Mouse (Mus musculus) cerebellum, adult (tissue): ENCODE measurements around the gene Ppp1ca.

ENCODE experiments used
- ATAC-seq: cut with Nextera tagmentation; 2 replicates; pipeline ENCODE4 v1.9.2; 2017; ENCODE audit warnings: mild to moderate bottlenecking, moderate library complexity, mixed read lengths; ENCODE audit not compliant: insufficient number of reproducible peaks, low FRiP score, low TSS enrichment

Ppp1ca gene

DNA sequence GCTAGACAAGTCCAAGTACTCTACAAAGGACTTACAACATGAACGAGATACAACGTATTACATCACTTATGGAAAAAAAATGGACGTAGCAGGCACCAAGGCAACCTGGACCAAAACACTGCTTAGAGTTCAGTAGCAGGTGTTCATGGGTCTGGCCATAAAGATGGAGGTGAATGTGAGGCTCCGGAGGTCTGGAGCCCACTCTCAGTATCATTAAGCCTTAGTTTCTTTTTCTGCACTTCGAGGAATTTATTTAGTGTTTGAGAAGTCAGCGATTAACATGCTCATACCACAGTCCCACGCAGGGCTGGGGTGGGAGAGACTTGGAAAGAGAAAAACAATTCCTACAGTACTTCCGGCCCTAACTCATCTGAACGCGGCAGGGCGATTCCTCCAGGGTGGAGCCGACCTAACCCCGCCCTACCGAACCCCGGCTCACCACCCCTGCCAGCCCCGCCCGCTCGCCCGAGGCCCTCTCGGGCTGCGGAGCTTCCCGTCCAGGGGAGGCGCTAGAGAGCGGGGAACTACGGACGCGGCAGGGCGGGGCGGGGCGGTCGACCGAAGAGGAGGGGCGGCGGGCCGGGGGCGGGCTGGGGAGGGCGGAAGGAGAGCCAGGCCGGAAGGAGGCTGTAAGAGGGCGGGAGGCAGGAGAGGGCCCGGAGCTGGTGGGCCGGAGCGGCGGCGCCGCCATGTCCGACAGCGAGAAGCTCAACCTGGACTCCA, at the start of gene Ppp1ca:
TSS of gene Ppp1ca (plus strand) at position 538 of the 723 bp plus-strand sequence.
- peak; percentile 70 for ATAC-seq

DNA sequence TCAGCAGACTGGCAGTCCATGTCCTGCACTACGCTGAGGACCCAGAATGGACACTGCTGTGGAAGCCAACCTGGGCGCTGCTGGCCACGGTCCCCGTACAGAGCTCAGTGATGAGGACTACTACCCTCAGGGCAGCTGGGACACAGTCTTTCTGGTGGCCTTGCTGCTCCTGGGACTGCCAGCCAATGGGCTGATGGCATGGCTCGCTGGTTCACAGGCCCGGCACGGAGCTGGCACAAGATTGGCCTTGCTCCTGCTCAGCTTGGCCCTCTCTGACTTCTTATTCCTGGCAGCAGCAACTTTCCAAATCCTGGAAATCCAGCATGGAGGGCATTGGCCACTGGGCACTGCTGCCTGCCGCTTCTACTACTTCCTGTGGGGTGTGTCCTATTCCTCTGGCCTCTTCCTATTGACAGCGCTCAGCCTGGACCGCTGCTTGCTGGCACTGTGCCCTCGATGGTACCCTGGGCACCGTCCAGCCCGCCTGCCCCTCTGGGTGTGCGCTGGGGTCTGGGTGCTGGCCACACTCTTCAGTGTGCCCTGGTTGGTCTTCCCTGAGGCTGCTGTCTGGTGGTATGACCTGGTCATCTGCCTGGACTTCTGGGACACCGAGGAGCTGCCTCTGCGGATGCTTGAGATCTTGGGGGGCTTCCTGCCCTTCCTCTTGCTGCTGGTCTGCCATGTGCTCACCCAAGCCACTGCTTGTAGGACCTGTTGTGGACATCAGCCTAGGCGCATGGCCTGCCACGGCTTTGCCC, 49.3 kb upstream of the Ppp1ca start:
- ATAC-seq = no peak

DNA sequence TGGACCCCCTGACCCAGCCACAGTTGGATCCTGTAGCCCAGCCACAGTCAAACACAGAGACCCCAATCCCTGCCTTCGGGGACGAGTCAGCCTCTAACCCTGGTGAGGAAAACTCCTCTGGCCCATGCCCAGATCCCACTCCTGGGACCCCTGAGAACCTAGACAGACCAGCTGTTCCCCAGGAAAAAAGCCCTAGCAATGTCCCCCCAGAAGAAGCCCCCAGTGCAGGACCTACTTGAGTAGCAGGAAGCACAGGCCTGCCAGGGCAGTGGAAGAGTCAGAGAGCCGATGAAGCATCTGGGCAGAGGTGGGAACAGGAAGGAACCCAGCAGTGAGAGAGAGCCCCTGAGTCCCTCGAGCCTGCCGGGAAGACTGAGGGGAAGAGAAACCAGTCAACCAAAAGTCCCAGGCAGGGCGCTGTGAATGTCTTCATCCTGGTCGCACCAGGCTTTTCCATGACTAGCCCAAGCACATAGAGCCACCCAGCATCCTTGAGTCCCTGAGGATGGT, 48.1 kb upstream of the Ppp1ca start, which contains the start of gene Cabp4:
TSS of gene Cabp4 (minus strand) at position 275 of the 510 bp plus-strand sequence.
- no peak for ATAC-seq

DNA sequence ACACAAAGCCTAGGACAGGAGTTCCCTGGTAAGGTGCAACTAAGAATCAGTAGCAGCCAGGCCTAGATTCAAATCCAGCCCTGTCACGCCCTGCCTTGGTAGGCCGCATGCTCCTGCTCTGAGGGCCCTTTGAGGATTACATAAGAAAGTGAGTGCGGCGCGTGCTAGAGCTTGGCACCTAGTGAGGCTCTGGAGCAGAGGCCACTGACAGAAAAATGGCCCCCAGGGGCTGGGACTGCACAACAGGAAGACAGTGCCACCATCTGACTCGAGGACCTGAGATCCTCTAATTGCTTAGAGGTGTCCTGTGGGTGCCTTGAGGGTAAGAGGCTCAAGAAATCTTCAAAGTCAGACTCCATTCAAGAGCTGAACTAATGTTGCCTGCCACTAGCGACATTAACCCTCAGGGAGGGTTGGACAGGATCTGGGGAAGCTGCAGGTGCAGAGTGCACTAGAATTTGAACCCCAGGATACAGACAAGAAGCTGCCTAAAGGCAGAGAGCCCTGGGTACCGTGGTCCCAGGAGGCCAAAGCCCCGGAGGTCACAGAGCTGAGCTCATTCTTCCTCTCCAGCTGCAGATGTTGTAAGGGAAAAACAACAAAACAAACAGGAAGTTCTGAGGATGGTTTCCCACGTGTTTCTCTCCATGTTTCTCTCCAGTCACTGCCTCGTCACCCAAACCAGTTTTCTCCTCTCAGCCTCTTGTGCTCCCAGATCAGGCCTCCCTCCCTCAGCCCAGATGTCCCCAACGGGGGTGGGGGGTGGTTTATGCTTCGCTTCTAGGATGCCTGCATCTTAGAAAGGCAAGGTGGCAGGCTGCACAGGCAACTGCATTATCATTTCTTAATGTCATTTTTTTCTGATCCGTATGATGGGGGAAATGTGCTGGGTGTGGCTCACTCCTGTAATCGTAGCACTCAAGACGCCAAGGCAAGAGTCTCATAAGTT, 47.0 kb upstream of the Ppp1ca start:
- ATAC-seq = no peak

DNA sequence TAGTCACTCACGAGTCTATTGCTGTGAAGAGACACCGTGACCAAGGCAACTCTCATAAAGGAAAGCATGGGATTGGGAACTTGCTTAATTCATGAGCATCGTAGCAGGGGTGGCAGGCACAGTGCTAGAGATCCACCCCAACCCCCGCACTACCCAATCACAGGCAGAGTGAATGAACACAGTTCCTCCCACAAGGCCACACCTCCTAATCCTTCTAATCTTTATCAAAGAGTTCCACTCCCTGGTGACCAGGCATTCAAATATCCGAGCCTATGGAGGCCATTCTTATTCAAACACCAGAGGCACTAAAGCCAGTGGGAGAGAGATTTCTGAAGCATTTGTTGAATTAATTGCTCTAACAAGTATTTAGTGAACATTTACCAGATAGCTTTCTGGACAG, 45.9 kb upstream of the Ppp1ca start:
- ATAC-seq = no peak

DNA sequence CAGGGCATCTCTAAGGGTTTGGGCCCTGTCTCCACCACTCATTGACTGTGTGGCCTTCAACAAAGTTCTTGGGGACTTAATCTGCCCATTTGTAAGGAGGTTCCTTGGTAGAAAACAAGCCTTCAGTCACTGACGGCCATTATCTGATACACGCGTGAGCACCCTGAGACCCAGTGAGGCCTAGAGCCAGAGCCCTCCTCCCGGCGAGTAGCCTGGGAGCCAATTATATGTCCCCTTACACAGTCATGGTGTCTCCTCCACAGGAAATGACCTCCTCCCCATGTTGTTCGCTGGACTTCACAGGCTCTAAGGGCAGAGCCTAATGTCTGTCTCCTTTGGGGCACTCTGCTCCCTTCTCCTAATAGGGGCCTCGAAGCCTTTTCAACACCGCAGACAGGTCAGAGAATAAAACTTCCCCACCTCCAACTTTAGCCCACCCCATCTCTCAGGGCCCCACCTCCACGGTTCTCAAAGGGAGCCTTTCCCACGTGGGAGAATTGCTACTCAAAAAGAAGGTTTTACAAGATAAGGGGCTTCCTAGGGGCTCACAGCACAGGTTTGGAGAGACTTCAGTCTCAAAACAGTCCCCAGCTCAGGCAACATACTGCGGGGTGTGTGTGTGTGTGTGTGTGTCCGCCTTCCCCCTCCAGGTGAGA, 45.4 kb upstream of the Ppp1ca start:
- no peak for ATAC-seq

DNA sequence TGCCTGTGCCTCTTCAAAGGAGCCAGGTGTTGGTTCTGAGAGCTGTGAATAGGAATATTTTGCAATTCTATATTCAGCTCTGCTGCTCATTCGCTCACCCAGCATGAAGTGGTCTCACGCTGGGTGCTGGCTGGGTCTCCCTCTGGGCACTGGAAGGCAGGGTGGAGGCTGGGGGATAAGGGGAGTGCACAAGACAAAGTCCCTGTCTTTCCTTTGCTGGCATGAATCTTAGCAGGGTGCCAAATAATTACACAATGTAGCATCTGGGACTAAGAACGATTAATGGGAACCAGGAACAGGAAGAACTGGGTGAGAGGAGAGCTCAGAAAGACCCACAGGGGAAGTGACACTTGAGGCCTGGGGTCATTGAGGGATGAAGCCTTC, 44.9 kb upstream of the Ppp1ca start:
- no peak for ATAC-seq

DNA sequence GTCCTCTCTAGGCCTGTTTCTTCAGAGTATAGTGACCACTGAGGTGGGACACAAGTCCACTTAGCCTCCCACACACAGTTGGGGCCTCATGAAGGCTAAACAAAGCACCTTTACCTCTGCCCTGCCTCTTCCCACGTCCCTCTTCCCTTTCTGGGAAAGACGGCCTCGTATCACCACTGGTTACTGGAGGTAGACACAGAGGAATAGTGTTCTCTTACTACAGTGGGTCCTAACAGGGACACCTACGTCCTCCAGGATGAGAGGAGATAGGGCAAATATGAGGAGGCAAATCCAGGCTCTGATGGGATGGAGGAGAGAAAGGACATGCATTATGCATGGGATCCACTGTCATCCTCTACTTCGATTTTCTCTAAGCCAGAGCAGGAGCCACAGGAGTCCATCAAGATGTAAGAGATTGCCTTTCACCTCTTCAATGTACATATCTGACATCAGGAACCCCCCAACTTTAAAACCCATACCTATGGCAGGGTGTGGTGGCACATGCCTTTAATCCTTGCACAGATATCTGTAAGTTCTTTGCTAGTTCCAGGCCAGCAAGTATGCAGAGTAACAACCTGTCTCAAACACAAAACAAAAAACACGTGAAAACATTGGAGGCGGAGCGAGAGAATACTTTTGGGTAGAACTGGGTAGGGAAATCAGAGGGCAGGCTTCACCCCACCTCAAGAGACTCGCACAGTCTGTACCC, 43.9 kb upstream of the Ppp1ca start:
- ATAC-seq = no peak

DNA sequence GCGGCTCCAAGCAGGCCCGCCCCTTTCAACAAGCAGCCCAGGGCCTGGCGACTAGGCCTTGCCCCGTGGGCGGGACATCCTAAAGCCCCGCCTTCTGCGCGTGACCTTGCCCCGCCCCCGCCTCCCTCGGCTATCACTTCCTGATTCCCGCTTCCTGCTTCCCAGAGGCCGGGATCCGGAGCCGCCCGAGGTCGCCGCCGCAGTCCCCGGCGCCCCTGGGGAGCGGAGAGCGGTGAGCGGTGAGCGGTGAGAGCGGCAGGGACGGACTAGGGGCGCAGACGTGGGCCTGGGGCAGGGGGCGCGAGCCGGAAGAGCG, 43.4 kb upstream of the Ppp1ca start, which contains the start of gene Coro1b:
TSS of gene Coro1b (plus strand) at position 129 of the 316 bp plus-strand sequence.
- ATAC-seq = peak; percentile 66

DNA sequence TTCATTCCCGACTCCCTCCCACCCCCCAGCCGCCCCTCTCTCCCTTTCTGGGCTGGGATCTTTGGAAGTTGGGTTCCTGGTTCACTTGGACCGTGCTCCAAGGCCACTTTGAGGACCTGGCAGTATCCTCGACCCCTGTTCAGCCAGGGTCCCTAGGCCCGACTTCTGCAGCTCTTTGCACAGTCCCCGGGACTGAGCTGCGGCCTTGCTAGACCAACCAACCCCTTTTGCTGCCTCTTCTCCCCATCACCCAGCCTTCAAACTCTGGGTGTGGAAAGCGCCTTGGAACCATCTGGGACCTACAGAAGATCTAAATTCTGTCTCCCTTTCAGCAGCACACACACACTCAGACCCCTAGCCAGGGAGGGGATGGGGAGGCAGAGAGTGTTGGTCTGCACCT, 43.0 kb upstream of the Ppp1ca start:
- no peak for ATAC-seq

DNA sequence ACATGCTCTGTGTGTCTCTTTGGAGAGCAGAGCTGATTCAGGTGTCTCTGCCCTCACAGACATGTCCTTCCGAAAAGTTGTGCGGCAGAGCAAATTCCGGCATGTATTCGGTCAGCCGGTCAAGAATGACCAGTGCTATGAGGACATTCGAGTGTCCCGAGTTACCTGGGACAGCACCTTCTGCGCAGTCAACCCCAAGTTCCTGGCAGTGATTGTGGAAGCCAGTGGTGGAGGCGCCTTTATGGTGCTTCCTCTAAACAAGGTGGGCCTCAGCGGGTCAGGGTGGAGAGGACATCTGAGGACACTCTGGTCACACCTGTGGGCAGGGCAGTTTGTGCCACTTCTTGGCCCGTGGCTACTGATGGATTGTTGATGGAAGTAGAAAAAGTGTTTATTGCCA, 42.6 kb upstream of the Ppp1ca start:
- ATAC-seq = no peak

DNA sequence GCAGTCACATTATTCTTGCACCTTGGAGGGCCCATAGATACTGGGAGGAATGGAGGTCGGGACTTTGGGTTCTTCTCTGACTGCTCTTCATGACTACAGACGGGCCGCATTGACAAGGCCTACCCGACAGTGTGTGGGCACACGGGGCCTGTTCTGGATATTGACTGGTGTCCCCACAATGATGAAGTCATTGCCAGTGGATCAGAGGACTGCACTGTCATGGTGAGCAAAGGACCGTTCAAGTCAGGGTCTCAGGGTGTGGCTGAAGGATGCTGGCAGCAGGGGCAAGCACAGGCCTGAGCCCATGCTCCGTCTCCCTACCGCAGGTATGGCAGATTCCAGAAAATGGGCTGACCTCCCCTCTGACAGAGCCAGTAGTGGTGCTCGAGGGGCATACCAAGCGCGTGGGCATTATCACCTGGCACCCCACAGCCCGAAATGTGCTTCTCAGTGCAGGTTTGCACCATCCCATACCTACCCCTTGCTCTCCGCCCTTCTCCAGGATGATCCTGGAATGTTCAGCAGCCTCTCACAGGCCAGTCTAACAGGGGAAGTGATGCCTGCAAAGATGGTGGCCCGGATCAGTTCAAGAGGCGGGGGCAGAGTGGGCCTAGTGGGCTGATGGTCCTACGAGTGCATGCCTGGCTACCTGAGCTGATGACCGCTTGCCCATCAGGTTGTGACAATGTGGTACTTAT, 42.0 kb upstream of the Ppp1ca start:
- no peak for ATAC-seq

DNA sequence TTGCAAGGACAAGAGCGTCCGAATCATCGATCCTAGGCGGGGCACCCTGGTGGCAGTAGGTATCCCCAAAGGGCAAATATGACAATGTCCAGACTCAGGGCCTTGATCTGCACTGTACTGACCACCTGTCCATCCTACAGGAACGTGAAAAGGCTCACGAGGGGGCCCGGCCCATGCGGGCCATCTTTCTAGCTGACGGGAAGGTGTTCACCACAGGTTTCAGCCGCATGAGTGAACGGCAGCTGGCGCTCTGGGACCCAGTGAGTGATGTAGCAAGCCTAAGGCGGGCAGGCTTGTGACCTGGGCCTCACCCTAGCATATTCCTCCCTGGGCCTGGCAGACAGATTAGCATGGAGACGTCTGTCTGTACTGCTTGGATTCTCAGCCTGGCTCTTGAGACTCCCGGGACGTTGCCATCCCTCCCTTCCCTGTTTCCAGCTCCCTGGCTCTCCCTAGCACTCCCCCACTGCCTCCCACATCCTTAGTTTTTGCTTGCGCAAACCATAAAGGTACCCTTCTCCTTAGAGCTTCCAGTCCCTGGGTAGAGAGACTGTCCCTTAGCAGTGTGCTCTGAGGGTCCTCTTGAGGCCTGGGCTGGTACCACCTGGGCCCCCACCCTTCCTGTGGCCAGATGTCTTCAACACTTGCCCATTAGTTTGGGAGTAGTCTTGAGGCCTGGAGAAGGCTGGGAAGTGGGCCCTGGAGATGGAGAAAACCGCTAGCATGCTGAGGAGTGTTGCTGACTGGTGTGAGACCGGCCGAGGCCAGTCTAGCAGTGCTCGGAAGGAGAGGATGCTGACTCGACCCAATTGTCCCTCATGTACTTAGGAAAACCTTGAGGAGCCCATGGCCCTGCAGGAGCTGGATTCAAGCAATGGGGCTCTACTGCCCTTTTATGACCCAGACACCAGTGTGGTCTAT, 41.0 kb upstream of the Ppp1ca start:
- no peak for ATAC-seq

DNA sequence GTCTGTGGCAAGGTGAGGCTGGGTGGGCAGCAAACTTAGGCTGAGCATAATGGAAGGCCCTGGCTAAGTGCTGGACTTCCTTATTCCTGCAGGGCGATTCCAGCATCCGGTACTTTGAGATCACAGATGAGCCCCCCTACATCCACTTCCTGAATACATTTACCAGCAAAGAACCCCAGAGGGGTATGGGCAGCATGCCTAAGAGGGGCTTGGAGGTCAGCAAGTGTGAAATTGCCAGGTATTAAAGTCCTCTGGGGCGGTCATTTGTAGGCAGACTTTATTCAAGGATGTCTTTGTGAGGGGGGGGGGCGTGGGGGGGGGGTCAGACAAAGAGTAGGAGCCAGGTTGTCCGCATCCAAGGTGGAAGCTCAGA, 40.4 kb upstream of the Ppp1ca start:
- no peak for ATAC-seq

DNA sequence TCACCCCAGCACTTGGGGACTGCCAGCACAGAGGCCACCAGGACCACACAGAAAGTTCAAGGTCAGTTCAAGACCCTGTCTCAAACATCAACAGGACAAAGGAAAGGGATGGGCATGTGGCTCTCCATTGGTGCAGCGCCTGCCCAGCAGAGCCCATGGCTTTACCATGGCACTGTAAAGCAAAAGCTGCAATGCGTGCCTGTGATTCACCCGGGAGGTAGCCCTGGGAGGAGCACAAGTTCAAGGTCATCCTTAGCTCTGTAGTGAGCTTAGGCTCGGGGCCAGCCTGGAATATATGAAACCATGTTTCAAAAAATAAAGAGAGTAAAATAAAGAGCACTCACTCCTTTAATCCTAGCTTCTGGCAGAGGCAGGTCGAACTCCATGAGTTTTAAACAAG, 40.0 kb upstream of the Ppp1ca start:
- ATAC-seq = no peak

DNA sequence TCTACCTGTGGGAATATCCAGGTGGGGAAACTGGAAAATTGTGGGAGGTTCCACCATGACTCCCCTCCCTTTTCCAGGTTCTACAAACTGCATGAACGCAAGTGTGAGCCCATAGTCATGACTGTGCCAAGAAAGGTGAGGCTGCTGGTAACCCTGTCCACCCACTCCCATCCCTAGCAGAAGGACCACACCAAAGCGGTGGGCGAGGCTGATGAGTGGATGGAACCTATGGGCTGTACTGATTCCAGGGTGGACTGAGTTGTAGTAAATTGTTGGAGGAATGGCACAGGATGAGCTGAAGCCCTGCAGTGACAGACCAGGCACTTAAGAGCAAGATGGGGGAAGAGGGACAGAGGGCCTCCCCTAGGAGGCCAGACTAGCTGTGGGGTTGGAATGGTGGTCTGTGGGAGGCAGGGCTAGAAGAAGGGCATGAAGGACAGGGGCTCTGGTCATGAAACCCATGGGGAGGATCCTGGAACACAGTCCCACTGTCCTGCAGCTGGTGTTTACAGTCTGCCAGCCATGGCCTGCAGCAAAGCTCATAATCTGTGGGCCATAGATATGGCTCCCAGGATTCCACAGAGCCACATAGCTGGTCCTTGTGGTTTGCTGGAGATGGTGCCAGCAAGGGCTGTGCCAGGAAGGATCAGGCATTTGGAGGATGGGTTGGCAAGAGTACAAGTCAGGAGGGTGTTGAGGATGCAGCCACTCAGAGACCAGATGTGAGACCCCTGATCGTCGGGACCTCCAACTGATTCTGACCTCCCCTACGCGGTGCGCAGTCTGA, 39.2 kb upstream of the Ppp1ca start:
- no peak for ATAC-seq

DNA sequence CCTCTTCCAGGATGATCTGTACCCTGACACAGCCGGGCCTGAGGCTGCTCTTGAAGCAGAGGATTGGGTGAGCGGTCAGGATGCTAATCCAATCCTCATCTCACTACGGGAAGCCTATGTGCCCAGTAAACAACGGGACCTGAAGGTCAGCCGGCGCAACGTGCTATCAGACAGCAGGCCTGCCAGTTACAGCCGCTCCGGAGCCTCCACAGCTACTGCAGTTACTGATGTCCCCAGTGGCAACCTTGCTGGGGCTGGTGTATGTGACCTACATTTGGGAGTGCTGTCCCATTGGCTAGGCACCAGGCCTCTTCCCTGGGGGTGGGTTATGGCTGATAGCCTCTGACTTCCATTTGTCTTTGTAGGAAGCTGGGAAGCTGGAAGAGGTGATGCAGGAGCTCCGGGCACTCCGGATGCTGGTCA, 38.6 kb upstream of the Ppp1ca start, which contains the start of gene Ptprcap:
TSS of gene Ptprcap (plus strand) at position 373 of the 423 bp plus-strand sequence.
- ATAC-seq = peak; percentile 54; the same call in 1 of the 2 replicates
